Mouse (Mus musculus) E14TG2a.4 (cell line): ENCODE results near the gene Gucy2g.

ENCODE experiments used
- H3K27me3 ChIP-seq: 2 replicates; pipeline ENCODE4 v1.6.1; 2014; ENCODE audit warnings: low read length, control low read depth; ENCODE audit not compliant: insufficient read depth
- H3K36me3 ChIP-seq: 2 replicates; pipeline ENCODE4 v1.6.1; 2014; ENCODE audit warnings: low read length, control low read depth; ENCODE audit not compliant: insufficient read depth
- H3K4me1 ChIP-seq: replicated peaks from 2 replicates; pipeline ENCODE4 v1.6.1; 2014; ENCODE audit warnings: low read depth, low read length, control low read depth
- H3K4me3 ChIP-seq: replicated peaks from 2 replicates; pipeline ENCODE4 v1.5.1; 2014; ENCODE audit warnings: mild to moderate bottlenecking, low read length
- H3K9me3 ChIP-seq: 2 replicates; pipeline ENCODE4 v1.6.1; 2014; ENCODE audit warnings: low read length, control low read depth
- CTCF ChIP-seq: conservative IDR thresholded peaks from 2 replicates; pipeline ENCODE4 v1.5.1; 2014; ENCODE audit warnings: low read length
- NANOG ChIP-seq: IDR thresholded peaks from 2 replicates; pipeline ENCODE4 v1.6.1; 2014; ENCODE audit warnings: borderline replicate concordance, low read length, mixed read lengths
- POU5F1 ChIP-seq: IDR thresholded peaks from 2 replicates; pipeline ENCODE4 v1.6.1; 2014; ENCODE audit warnings: low read length, borderline replicate concordance

The Gucy2g gene

GRCm38 (mm10) chr19:55168360-55168759, 72.7 kb downstream of the Gucy2g start:
- H3K4me3 ChIP-seq = no peak overlapping the region
- H3K4me1 ChIP-seq = no peaks in the 10 kb centered on the region
- no peaks in the 10 kb centered on the region for H3K36me3 ChIP-seq
- no peaks in the 10 kb centered on the region for H3K27me3 ChIP-seq
- no peak for TF ChIP-seq CTCF
- no peak for TF ChIP-seq POU5F1
- no peak for TF ChIP-seq NANOG
- peaks cover 15% of the 10 kb centered on the region for H3K9me3 ChIP-seq

- no peak overlapping the region for H3K4me3 ChIP-seq
These were observed 73.3 kb downstream of the Gucy2g start for GRCm38 (mm10) chr19:55167741-55168140.

GRCm38 (mm10) chr19:55166741-55167140, 74.3 kb downstream of the Gucy2g start:
- Histone ChIP-seq H3K36me3 (no peaks in the 10 kb centered on the region), H3K9me3 (peaks cover 10% of the 10 kb centered on the region), H3K4me3 (no peak overlapping the region), H3K27me3 (no peaks in the 10 kb centered on the region), H3K4me1 (no peaks in the 10 kb centered on the region)
- TF ChIP-seq POU5F1 (no peak), NANOG (no peak), CTCF (no peak)

More at GRCm38 (mm10) chr19:55167741-55168140, 73.3 kb downstream of the Gucy2g start:
- H3K27me3 ChIP-seq = no peaks in the 10 kb centered on the region
- H3K9me3 ChIP-seq = peaks cover 10% of the 10 kb centered on the region
- no peaks in the 10 kb centered on the region for H3K36me3 ChIP-seq
- H3K4me1 ChIP-seq = no peaks in the 10 kb centered on the region
- TF ChIP-seq NANOG (no peak), POU5F1 (no peak), CTCF (no peak)

- Histone ChIP-seq H3K27me3 (no peaks in the 10 kb centered on the region), H3K4me1 (0 out of 2 replicates have a peak, but pooled peaks cover 4% of the 10 kb centered on the region), H3K36me3 (no peaks in the 10 kb centered on the region), H3K4me3 (no peak overlapping the region), H3K9me3 (peaks cover 10% of the 10 kb centered on the region)
- no peak for TF ChIP-seq POU5F1
These were observed 75.1 kb downstream of the Gucy2g start for GRCm38 (mm10) chr19:55165954-55166353.

GRCm38 (mm10) chr19:55165183-55165865, 75.7 kb downstream of the Gucy2g start:
- Histone ChIP-seq H3K27me3 (no peaks in the 10 kb centered on the region), H3K4me1 (0 out of 2 replicates have a peak, but pooled peaks cover 8% of the 10 kb centered on the region), H3K9me3 (peaks cover 9% of the 10 kb centered on the region), H3K4me3 (no peak overlapping the region), H3K36me3 (no peaks in the 10 kb centered on the region)
- TF ChIP-seq NANOG (no peak), POU5F1 (no peak), CTCF (no peak)

GRCm38 (mm10) chr19:55164162-55164561, 76.9 kb downstream of the Gucy2g start:
- H3K27me3 ChIP-seq = no peaks in the 10 kb centered on the region
- no peaks in the 10 kb centered on the region for H3K36me3 ChIP-seq
- 0 out of 2 replicates have a peak, but pooled peaks cover 8% of the 10 kb centered on the region for H3K4me1 ChIP-seq
- TF ChIP-seq POU5F1 = no peak
- no peak for TF ChIP-seq CTCF
- H3K9me3 ChIP-seq = no peaks in the 10 kb centered on the region
- H3K4me3 ChIP-seq = no peak overlapping the region

GRCm38 (mm10) chr19:55162271-55162670, 78.8 kb downstream of the Gucy2g start:
- no peaks in the 10 kb centered on the region for H3K9me3 ChIP-seq
- no peak overlapping the region for H3K4me3 ChIP-seq
- H3K36me3 ChIP-seq = no peaks in the 10 kb centered on the region
- H3K27me3 ChIP-seq = no peaks in the 10 kb centered on the region
- 0 out of 2 replicates have a peak, but pooled peaks cover 8% of the 10 kb centered on the region for H3K4me1 ChIP-seq
- TF ChIP-seq NANOG (no peak), CTCF (no peak), POU5F1 (no peak)

- Histone ChIP-seq H3K36me3 (no peaks in the 10 kb centered on the region), H3K27me3 (no peaks in the 10 kb centered on the region), H3K9me3 (no peaks in the 10 kb centered on the region), H3K4me1 (0 out of 2 replicates have a peak, but pooled peaks cover 8% of the 10 kb centered on the region), H3K4me3 (no peak overlapping the region)
- TF ChIP-seq CTCF (no peak), NANOG (no peak), POU5F1 (no peak)
These were observed 81.2 kb downstream of the Gucy2g start for GRCm38 (mm10) chr19:55159826-55160225.

GRCm38 (mm10) chr19:55158606-55159005, 82.4 kb downstream of the Gucy2g start:
- Histone ChIP-seq H3K4me3 (no peak overlapping the region), H3K36me3 (no peaks in the 10 kb centered on the region), H3K4me1 (0 out of 2 replicates have a peak, but pooled peaks cover 8% of the 10 kb centered on the region), H3K27me3 (no peaks in the 10 kb centered on the region), H3K9me3 (no peaks in the 10 kb centered on the region)
- TF ChIP-seq POU5F1 = no peak
- no peak for TF ChIP-seq CTCF
- no peak for TF ChIP-seq NANOG
